Mouse (Mus musculus) kidney, embryonic 14.5 days (tissue): ENCODE data around the gene Trip11. TPM values are rescaled to one million over a fixed set of nuclear protein-coding genes. Genes with fewer than 3 reads are reported as not detected.

ENCODE experiments used
- ATAC-seq: fragments of 200-750 bp; cut with Nextera tagmentation; 2 replicates; pipeline ENCODE4 v1.8.0; 2017; ENCODE audit warnings: moderate number of reproducible peaks, mild to moderate bottlenecking, moderate TSS enrichment, moderate library complexity; ENCODE audit not compliant: low FRiP score, low TSS enrichment
- H3K27ac ChIP-seq: fragments of 300-500 bp; sonication (generic); 2 replicates; pipeline ENCODE4 v1.5.1; 2014; ENCODE audit warnings: low read depth, mild to moderate bottlenecking, low read length, moderate library complexity, mixed read lengths
- H3K27me3 ChIP-seq: fragments of 300-500 bp; sonication (generic); 2 replicates; pipeline ENCODE4 v1.6.1; 2014; ENCODE audit warnings: mild to moderate bottlenecking, low read length; ENCODE audit not compliant: control insufficient read depth, insufficient read depth
- H3K36me3 ChIP-seq: fragments of 300-500 bp; sonication (generic); 2 replicates; pipeline ENCODE4 v1.6.1; 2014; ENCODE audit warnings: low read length, mixed read lengths; ENCODE audit not compliant: control insufficient read depth, insufficient read depth
- H3K4me1 ChIP-seq: fragments of 300-500 bp; sonication (generic); 2 replicates; pipeline ENCODE4 v1.6.1; 2014; ENCODE audit warnings: low read length, mixed read lengths; ENCODE audit not compliant: control insufficient read depth, insufficient read depth
- H3K4me2 ChIP-seq: fragments of 300-500 bp; sonication (generic); replicated peaks from 2 replicates; pipeline ENCODE4 v1.6.1; 2014; ENCODE audit warnings: low read depth, mild to moderate bottlenecking, low read length
- H3K4me3 ChIP-seq: fragments of 300-500 bp; sonication (generic); 2 replicates; pipeline ENCODE4 v1.5.1; 2014; ENCODE audit warnings: mild to moderate bottlenecking, low read length
- H3K9ac ChIP-seq: fragments of 300-500 bp; sonication (generic); 2 replicates; pipeline ENCODE4 v1.6.1; 2014; ENCODE audit warnings: low read depth, mild to moderate bottlenecking, low read length, moderate library complexity
- H3K9me3 ChIP-seq: fragments of 300-500 bp; sonication (generic); 2 replicates; pipeline ENCODE4 v1.6.1; 2016; ENCODE audit warnings: low read length; ENCODE audit not compliant: control insufficient read depth
- WGBS: fragments of 180-500 bp; shearing (Covaris S2); extraction: QIAGEN DNeasy Blood & Tissue Kit; methylation state at CpG from one replicate; pipeline ENCODE4 v1.1.7; 2014; 5-methylcytosine and 5-hydroxymethylcytosine counted together
- polyA plus RNA-seq: library from polyadenylated mRNA; unstranded; fragments of >200 nt; fragmentation: Nextera tagmentation; extraction: Ambion mirVana; gene quantifications from 2 replicates; pipeline ENCODE4 v1.2.1, GENCODE M21; 2014

Trip11 gene
- polyA plus RNA-seq, 1 experiment from 2014 or later = 29.4 TPM

GRCm38 (mm10) chr12:101937572-101937971 lies 24.5 kb upstream of the Trip11 start:
- H3K4me1 ChIP-seq = no peaks in the 10 kb centered on the region
- no peak overlapping the region for H3K27ac ChIP-seq
- no peaks in the 10 kb centered on the region for H3K9me3 ChIP-seq
- H3K4me3 ChIP-seq = no peak overlapping the region
- no peaks in the 10 kb centered on the region for H3K27me3 ChIP-seq
- ATAC-seq = no peak
- no peak overlapping the region for H3K4me2 ChIP-seq
- WGBS = 88% methylated on average over 7 of the region's 7 CpGs
- no peak overlapping the region for H3K9ac ChIP-seq
- peaks cover 51% of the 10 kb centered on the region for H3K36me3 ChIP-seq

- H3K36me3 ChIP-seq = peaks cover 45% of the 10 kb centered on the region
These were observed 22.2 kb upstream of the Trip11 start for GRCm38 (mm10) chr12:101935223-101935622.

GRCm38 (mm10) chr12:101928423-101928822 lies 15.4 kb upstream of the Trip11 start:
- Histone ChIP-seq H3K9me3 (no peaks in the 10 kb centered on the region), H3K4me1 (no peaks in the 10 kb centered on the region), H3K9ac (no peak overlapping the region), H3K4me3 (no peak overlapping the region), H3K27me3 (no peaks in the 10 kb centered on the region), H3K27ac (no peak overlapping the region), H3K4me2 (no peak overlapping the region), H3K36me3 (peaks cover 65% of the 10 kb centered on the region)
- ATAC-seq = no peak
- WGBS = 88% methylated on average over 1 of the region's 1 CpGs

More at GRCm38 (mm10) chr12:101935223-101935622, 22.2 kb upstream of the Trip11 start:
- H3K4me1 ChIP-seq = no peaks in the 10 kb centered on the region
- no peak overlapping the region for H3K9ac ChIP-seq
- H3K4me2 ChIP-seq = no peak overlapping the region
- no peaks in the 10 kb centered on the region for H3K9me3 ChIP-seq
- no peak overlapping the region for H3K4me3 ChIP-seq
- no peaks in the 10 kb centered on the region for H3K27me3 ChIP-seq
- no peak for ATAC-seq
- WGBS = 96% methylated on average over 3 of the region's 3 CpGs
- no peak overlapping the region for H3K27ac ChIP-seq

- Histone ChIP-seq H3K36me3 (peaks cover 38% of the 10 kb centered on the region; the same call in 1 of the 2 replicates), H3K4me2 (no peak overlapping the region), H3K27ac (no peak overlapping the region), H3K4me3 (no peak overlapping the region), H3K9ac (no peak overlapping the region), H3K9me3 (no peaks in the 10 kb centered on the region), H3K27me3 (no peaks in the 10 kb centered on the region), H3K4me1 (no peaks in the 10 kb centered on the region)
- no peak for ATAC-seq
- 80% methylated on average over 6 of the region's 6 CpGs for WGBS
These were observed 9.2 kb upstream of the Trip11 start for GRCm38 (mm10) chr12:101922313-101922712.

GRCm38 (mm10) chr12:101919847-101920246 lies 6.8 kb upstream of the Trip11 start:
- Histone ChIP-seq H3K27me3 (no peaks in the 10 kb centered on the region), H3K4me2 (no peak overlapping the region), H3K4me1 (no peaks in the 10 kb centered on the region), H3K9ac (no peak overlapping the region), H3K36me3 (peaks cover 23% of the 10 kb centered on the region; the same call in 1 of the 2 replicates), H3K9me3 (no peaks in the 10 kb centered on the region), H3K27ac (no peak overlapping the region), H3K4me3 (no peak overlapping the region)
- no peak for ATAC-seq
- WGBS = 86% methylated on average over 3 of the region's 3 CpGs

- H3K36me3 ChIP-seq = 0 out of 2 replicates have a peak, but pooled peaks cover 2% of the 10 kb centered on the region
- H3K9me3 ChIP-seq = no peaks in the 10 kb centered on the region
- H3K4me1 ChIP-seq = peaks cover under 1% of the 10 kb centered on the region
- no peak for ATAC-seq
- H3K4me3 ChIP-seq = no peak overlapping the region
- no peak overlapping the region for H3K4me2 ChIP-seq
- H3K27me3 ChIP-seq = no peaks in the 10 kb centered on the region
- no peak overlapping the region for H3K9ac ChIP-seq
- H3K27ac ChIP-seq = no peak overlapping the region
These were observed 4.1 kb upstream of the Trip11 start for GRCm38 (mm10) chr12:101917165-101917564.

- Histone ChIP-seq H3K27ac (no peak overlapping the region), H3K36me3 (peaks cover 9% of the 10 kb centered on the region; the same call in 1 of the 2 replicates), H3K4me3 (peak overlapping the region; percentile 63; the same call in 1 of the 2 replicates), H3K27me3 (no peaks in the 10 kb centered on the region), H3K4me2 (peak overlapping the region; percentile 53; the same call in 1 of the 2 replicates), H3K9me3 (no peaks in the 10 kb centered on the region), H3K4me1 (peaks cover 12% of the 10 kb centered on the region), H3K9ac (no peak overlapping the region)
- ATAC-seq = no peak
- whole genome bisulfite sequencing = 95% methylated on average over 3 of the region's 3 CpGs
These were observed 1.7 kb downstream of the Trip11 start for GRCm38 (mm10) chr12:101911346-101911745.

- peaks cover 12% of the 10 kb centered on the region for H3K4me1 ChIP-seq
- WGBS = 93% methylated on average over 6 of the region's 6 CpGs
- H3K4me2 ChIP-seq = no peak overlapping the region
- H3K9ac ChIP-seq = no peak overlapping the region
- no peak overlapping the region for H3K4me3 ChIP-seq
- no peaks in the 10 kb centered on the region for H3K27me3 ChIP-seq
- peaks cover 11% of the 10 kb centered on the region; the same call in 1 of the 2 replicates for H3K36me3 ChIP-seq
- H3K27ac ChIP-seq = no peak overlapping the region
- H3K9me3 ChIP-seq = no peaks in the 10 kb centered on the region
- no peak for ATAC-seq
These were observed 2.7 kb downstream of the Trip11 start for GRCm38 (mm10) chr12:101910360-101910759.

GRCm38 (mm10) chr12:101905817-101906216 lies 7.2 kb downstream of the Trip11 start:
- Histone ChIP-seq H3K27me3 (no peaks in the 10 kb centered on the region), H3K4me1 (no peaks in the 10 kb centered on the region), H3K9me3 (no peaks in the 10 kb centered on the region), H3K4me2 (no peak overlapping the region), H3K4me3 (no peak overlapping the region), H3K9ac (no peak overlapping the region), H3K36me3 (peaks cover 24% of the 10 kb centered on the region; the same call in 1 of the 2 replicates), H3K27ac (no peak overlapping the region)
- WGBS = 92% methylated on average over 12 of the region's 12 CpGs
- no peak for ATAC-seq
